Mouse (Mus musculus) ES-Bruce4 (cell line): ENCODE results near the gene Ndufaf2. TPM values are rescaled to one million over a fixed set of nuclear protein-coding genes. Genes with fewer than 3 reads are reported as not detected.

Source experiments
- H3K27ac ChIP-seq: 2 replicates; pipeline ENCODE4 v1.5.1; 2012; ENCODE audit warnings: low read length, inconsistent platforms; ENCODE audit not compliant: insufficient read depth
- H3K27me3 ChIP-seq: 2 replicates; pipeline ENCODE4 v1.6.1; 2012; ENCODE audit warnings: mild to moderate bottlenecking, low read length, inconsistent platforms; ENCODE audit not compliant: control insufficient read depth, poor library complexity, insufficient read depth, severe bottlenecking
- H3K36me3 ChIP-seq: 2 replicates; pipeline ENCODE4 v1.6.1; 2012; ENCODE audit warnings: inconsistent platforms, mild to moderate bottlenecking, low read length, moderate library complexity; ENCODE audit not compliant: control insufficient read depth, poor library complexity, insufficient read depth, severe bottlenecking
- H3K4me1 ChIP-seq: one replicate; pipeline ENCODE4 v1.8.1; 2011; ENCODE audit warnings: low read length; ENCODE audit not compliant: control insufficient read depth, insufficient read depth
- H3K4me3 ChIP-seq: 2 replicates; pipeline ENCODE4 v1.5.1; 2011; ENCODE audit warnings: low read depth, mild to moderate bottlenecking, low read length
- H3K9ac ChIP-seq: 2 replicates; pipeline ENCODE4 v1.6.1; 2012; ENCODE audit warnings: low read depth, mild to moderate bottlenecking, inconsistent platforms; ENCODE audit not compliant: poor library complexity, severe bottlenecking
- H3K9me3 ChIP-seq: replicated peaks from 2 replicates; pipeline ENCODE4 v1.6.1; 2012; ENCODE audit warnings: mild to moderate bottlenecking, low read length, inconsistent platforms; ENCODE audit not compliant: control insufficient read depth, poor library complexity, insufficient read depth, severe bottlenecking
- CTCF ChIP-seq: IDR thresholded peaks from one replicate; pipeline ENCODE4 v1.8.1; 2011; ENCODE audit warnings: low read depth, low read length
- EP300 ChIP-seq: IDR thresholded peaks from 2 replicates; pipeline ENCODE4 v1.6.1; 2011; ENCODE audit warnings: low read depth, low read length; ENCODE audit not compliant: insufficient read depth
- POLR2A ChIP-seq: IDR thresholded peaks from one replicate; pipeline ENCODE4 v1.8.1; 2011; ENCODE audit warnings: low read length; ENCODE audit not compliant: insufficient read depth
- polyA plus RNA-seq: library from polyadenylated mRNA; stranded (reverse); fragments of >200 nt; gene quantifications from 2 replicates; pipeline ENCODE4 v1.2.4, GENCODE M21; 2011; ENCODE audit warnings: low read depth; ENCODE audit not compliant: missing spikeins, insufficient read depth, insufficient read length

Ndufaf2 gene
- polyA plus RNA-seq, 1 experiment = 103 TPM

DNA sequence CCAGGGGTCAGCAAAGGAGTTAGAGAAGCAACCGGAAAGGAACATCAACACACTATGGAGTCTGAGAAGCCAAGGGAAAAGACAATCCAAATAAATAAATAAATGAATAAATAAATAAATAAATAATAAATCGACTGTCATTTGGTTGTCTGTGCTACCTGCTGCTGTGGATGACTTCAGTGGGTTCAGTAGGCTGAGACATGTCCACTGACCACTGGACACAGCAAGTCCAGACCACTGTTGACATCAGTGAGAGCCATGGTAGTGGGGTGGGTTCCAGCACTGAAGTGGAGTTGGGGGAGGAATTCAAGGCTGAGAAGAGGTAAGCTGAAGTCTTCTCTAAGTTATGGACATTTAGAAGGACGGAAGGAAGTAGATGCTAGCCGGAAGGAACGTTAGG, 174.2 kb downstream of the Ndufaf2 start:
- no peak for TF ChIP-seq CTCF
- TF ChIP-seq POLR2A = no peak
- TF ChIP-seq EP300 = no peak
- Histone ChIP-seq H3K9ac (no peak overlapping the region), H3K36me3 (no peaks in the 10 kb centered on the region), H3K27me3 (no peaks in the 10 kb centered on the region), H3K4me1 (no peaks in the 10 kb centered on the region), H3K27ac (no peak overlapping the region), H3K4me3 (no peak overlapping the region), H3K9me3 (no peaks in the 10 kb centered on the region; the same call in 1 of the 2 replicates)

DNA sequence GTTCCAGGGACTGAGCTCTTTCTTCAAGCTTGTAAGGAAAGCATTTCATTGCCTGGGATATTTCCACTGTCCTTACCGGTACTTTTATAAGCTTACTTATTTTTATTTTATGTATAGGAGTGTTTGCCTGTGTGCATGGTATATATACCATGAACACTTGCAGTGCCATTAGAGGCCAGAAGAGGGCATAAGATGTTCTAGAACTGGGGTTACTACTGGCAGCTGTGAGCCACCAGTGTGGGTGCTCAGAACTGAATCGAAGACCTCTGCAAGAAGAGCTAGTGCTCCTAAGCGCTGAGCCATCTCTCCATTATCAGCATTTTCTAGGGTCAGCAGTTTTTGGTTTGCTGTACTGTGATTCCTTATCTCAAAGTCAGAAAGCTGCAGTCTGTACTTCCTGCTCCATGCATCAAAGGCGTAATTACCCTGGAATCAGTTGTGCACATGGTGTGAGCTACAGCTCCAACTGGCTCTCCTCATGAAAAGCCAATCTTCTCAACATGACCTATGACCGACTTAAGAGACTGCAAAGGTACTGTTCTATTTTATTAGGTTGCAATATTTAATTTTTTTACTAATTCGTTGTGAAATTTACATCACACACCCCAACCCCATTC, 175.1 kb downstream of the Ndufaf2 start:
- H3K4me1 ChIP-seq = no peaks in the 10 kb centered on the region
- H3K4me3 ChIP-seq = no peak overlapping the region
- TF ChIP-seq POLR2A (no peak), EP300 (no peak), CTCF (no peak)
- H3K36me3 ChIP-seq = no peaks in the 10 kb centered on the region
- no peaks in the 10 kb centered on the region for H3K27me3 ChIP-seq
- no peak overlapping the region for H3K27ac ChIP-seq
- no peak overlapping the region for H3K9ac ChIP-seq
- H3K9me3 ChIP-seq = no peaks in the 10 kb centered on the region; the same call in 1 of the 2 replicates

DNA sequence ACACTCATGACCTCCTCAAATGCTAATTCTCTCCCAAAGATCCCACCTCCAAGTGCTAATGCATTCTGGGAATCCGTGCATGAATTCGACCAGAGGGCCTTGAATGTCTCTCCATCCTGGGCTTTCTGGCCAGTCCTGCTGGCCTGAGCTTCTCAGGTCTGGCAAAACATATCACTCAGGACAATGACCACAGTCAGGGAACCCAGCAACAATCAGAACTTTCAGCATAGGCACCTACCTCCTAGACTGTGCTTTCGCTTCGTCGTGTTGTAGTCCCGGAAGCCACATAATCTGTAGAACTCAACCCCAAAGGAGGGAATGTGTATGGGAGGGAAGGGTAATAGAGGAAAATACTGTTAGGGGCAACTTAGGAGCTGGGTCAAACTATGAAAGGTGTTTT, 179.0 kb downstream of the Ndufaf2 start:
- Histone ChIP-seq H3K4me1 (no peaks in the 10 kb centered on the region), H3K4me3 (no peak overlapping the region), H3K27ac (no peak overlapping the region), H3K27me3 (no peaks in the 10 kb centered on the region), H3K9ac (no peak overlapping the region), H3K9me3 (no peaks in the 10 kb centered on the region; the same call in 1 of the 2 replicates), H3K36me3 (no peaks in the 10 kb centered on the region)
- no peak for TF ChIP-seq CTCF
- TF ChIP-seq EP300 = no peak
- TF ChIP-seq POLR2A = no peak

DNA sequence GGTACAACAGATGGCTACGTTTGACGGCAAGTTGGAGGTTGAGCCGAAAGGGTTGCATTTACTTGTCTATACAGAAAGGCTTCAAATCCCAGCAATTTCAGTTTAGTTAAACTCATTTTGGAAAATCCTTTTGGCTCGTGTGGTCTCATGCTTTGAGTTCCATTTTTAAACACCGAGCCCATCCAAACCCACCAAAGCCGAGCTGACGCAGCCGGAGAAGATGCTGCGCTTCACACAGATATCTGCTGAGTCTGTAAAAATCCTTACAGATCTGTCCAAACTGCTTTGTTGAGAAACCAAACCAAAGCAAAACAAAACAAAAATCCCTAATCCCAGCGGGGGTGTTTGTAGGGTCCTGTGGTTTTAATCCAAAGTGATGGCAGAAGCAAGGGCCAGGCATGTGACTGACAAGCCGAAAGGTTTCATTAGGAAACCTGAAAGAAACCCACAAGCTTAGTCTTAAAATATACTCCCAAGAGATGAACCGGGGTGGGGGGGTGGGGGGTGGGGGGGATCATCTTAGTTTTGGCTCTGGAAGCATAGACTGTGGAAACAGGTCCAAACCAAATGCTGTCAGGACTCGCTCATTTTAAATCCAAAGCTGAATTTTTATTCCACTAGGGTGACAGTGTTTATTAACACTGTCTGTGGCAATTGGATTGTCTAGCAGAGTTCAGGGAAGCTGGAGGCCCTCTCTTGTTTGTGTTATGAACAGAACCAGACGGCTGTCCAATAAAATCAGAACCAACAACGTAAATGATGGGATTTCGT, 181.4 kb downstream of the Ndufaf2 start:
- Histone ChIP-seq H3K36me3 (no peaks in the 10 kb centered on the region), H3K9me3 (no peaks in the 10 kb centered on the region), H3K27ac (no peak overlapping the region), H3K4me3 (no peak overlapping the region), H3K27me3 (no peaks in the 10 kb centered on the region), H3K9ac (no peak overlapping the region), H3K4me1 (no peaks in the 10 kb centered on the region)
- no peak for TF ChIP-seq POLR2A
- TF ChIP-seq CTCF = no peak
- TF ChIP-seq EP300 = no peak

DNA sequence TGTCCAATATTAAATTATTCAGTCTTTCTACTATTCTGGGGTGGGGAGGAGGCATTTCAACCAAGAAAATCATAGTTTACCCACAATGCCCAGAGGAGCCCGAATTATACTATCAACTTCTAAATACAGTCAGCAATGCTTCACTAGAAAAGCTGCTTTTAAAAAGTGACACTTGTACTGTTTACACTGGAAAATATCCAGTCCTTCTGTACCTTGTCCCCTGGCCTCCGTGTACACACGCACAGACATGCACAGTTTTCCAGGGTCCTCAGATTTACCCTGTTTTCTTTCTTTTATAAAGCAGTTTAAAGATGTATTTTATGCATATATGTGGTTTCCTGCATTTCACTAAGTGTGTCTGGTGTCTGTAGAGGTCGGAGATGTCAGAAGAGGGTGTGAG, 186.0 kb downstream of the Ndufaf2 start:
- H3K9ac ChIP-seq = no peak overlapping the region
- no peaks in the 10 kb centered on the region for H3K36me3 ChIP-seq
- no peaks in the 10 kb centered on the region for H3K4me1 ChIP-seq
- H3K27ac ChIP-seq = no peak overlapping the region
- H3K9me3 ChIP-seq = no peaks in the 10 kb centered on the region
- H3K4me3 ChIP-seq = no peak overlapping the region
- H3K27me3 ChIP-seq = no peaks in the 10 kb centered on the region
- TF ChIP-seq POLR2A = no peak
- no peak for TF ChIP-seq EP300
- TF ChIP-seq CTCF = no peak

DNA sequence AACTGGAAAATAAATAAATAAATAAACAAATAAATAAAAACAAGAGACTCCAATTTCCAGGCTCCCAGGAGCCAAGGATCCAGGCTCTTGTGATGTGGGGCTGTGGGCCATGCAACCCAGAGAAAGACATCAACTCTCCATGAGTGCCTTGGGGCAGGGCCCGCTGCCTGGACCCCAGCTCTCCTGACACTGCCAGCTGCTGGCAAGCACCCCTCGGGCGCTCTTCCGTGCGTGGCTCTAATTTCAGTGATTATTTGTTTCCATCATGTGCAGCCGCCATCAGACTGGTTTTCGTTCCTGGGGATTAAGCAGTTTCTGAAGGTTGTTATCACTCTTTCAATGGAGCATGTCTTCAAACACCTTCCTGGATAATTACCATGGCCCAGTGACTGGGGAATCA, 186.6 kb downstream of the Ndufaf2 start:
- no peak overlapping the region for H3K9ac ChIP-seq
- H3K4me1 ChIP-seq = no peaks in the 10 kb centered on the region
- H3K36me3 ChIP-seq = no peaks in the 10 kb centered on the region
- H3K27ac ChIP-seq = no peak overlapping the region
- no peaks in the 10 kb centered on the region for H3K27me3 ChIP-seq
- TF ChIP-seq EP300 (no peak), POLR2A (no peak), CTCF (no peak)
- H3K9me3 ChIP-seq = no peaks in the 10 kb centered on the region
- no peak overlapping the region for H3K4me3 ChIP-seq
